Mouse (Mus musculus): ENCODE results near the gene Rhot2. TPM values are rescaled to one million over a fixed set of nuclear protein-coding genes. Genes with fewer than 3 reads are reported as not detected.

The Rhot2 gene
- polyA plus RNA-seq, 1 experiment from 2014 or later: 8.7 TPM

GRCm38 (mm10) chr17:25869498-25869897 lies 24.8 kb upstream of the Rhot2 start:
- no peak overlapping the region for H3K4me3 ChIP-seq (ENCODE audit: low read depth, low read length)
- H3K9me3 ChIP-seq (ENCODE audit: control insufficient read depth, low read length): no peaks in the 10 kb centered on the region
- DNase-seq (ENCODE audit: low spot score, missing footprints) (peak; percentile 78), ATAC-seq (ENCODE audit: low FRiP score) (no peak)
- H3K4me1 ChIP-seq (ENCODE audit: control insufficient read depth, insufficient read depth, low read length): peaks cover 14% of the 10 kb centered on the region
- no peaks in the 10 kb centered on the region for H3K27me3 ChIP-seq (ENCODE audit: control insufficient read depth, insufficient read depth, low read length)
- H3K4me2 ChIP-seq: no peak overlapping the region
- H3K9ac ChIP-seq (ENCODE audit: low read length): no peak overlapping the region
- H3K27ac ChIP-seq (ENCODE audit: low read depth, low read length): no peak overlapping the region
- H3K36me3 ChIP-seq (ENCODE audit: control insufficient read depth, insufficient read depth, low read length): no peaks in the 10 kb centered on the region
- 77% methylated on average over 8 of the region's 8 CpGs for whole genome bisulfite sequencing

- Histone ChIP-seq H3K4me3 (ENCODE audit: low read depth, low read length) (peak within 1 kb of the TSS; percentile 81), H3K36me3 (ENCODE audit: control insufficient read depth, insufficient read depth, low read length) (no peaks in the 10 kb centered on the region), H3K9ac (ENCODE audit: low read length) (peak within 1 kb of the TSS; percentile 64), H3K9me3 (ENCODE audit: control insufficient read depth, low read length) (no peaks in the 10 kb centered on the region), H3K27me3 (ENCODE audit: control insufficient read depth, insufficient read depth, low read length) (no peaks in the 10 kb centered on the region), H3K27ac (ENCODE audit: low read depth, low read length) (no peak within 1 kb of the TSS), H3K4me1 (ENCODE audit: control insufficient read depth, insufficient read depth, low read length) (peaks cover 9% of the 10 kb centered on the region), H3K4me2 (peak within 1 kb of the TSS; percentile 98)
- under 1% methylated on average over 24 of the region's 24 CpGs for WGBS
- peak; percentile 95 for DNase-seq (ENCODE audit: low spot score, missing footprints)
- peak; percentile 84 for ATAC-seq (ENCODE audit: low FRiP score)
These were observed 24.0 kb upstream of the Rhot2 start, which contains the start of gene Mcrip2 for GRCm38 (mm10) chr17:25868601-25869191. Gene Mcrip2 (minus strand): TSS chr17:25868764.

GRCm38 (mm10) chr17:25867836-25868600 lies 23.4 kb upstream of the Rhot2 start:
- Histone ChIP-seq H3K9me3 (ENCODE audit: control insufficient read depth, low read length) (no peaks in the 10 kb centered on the region), H3K4me2 (peak overlapping the region; percentile 98), H3K27ac (ENCODE audit: low read depth, low read length) (no peak overlapping the region), H3K4me1 (ENCODE audit: control insufficient read depth, insufficient read depth, low read length) (peaks cover 9% of the 10 kb centered on the region), H3K27me3 (ENCODE audit: control insufficient read depth, insufficient read depth, low read length) (no peaks in the 10 kb centered on the region), H3K36me3 (ENCODE audit: control insufficient read depth, insufficient read depth, low read length) (no peaks in the 10 kb centered on the region), H3K9ac (ENCODE audit: low read length) (peak overlapping the region; percentile 64), H3K4me3 (ENCODE audit: low read depth, low read length) (peak overlapping the region; percentile 81)
- ATAC-seq (ENCODE audit: low FRiP score) (peak; percentile 66), DNase-seq (ENCODE audit: low spot score, missing footprints) (peak; percentile 91)
- WGBS: 1% methylated on average over 42 of the region's 42 CpGs

- Histone ChIP-seq H3K4me3 (ENCODE audit: low read depth, low read length) (peak overlapping the region; percentile 81; the same call in 1 of the 2 replicates), H3K9ac (ENCODE audit: low read length) (no peak overlapping the region), H3K27me3 (ENCODE audit: control insufficient read depth, insufficient read depth, low read length) (no peaks in the 10 kb centered on the region), H3K4me1 (ENCODE audit: control insufficient read depth, insufficient read depth, low read length) (peaks cover 9% of the 10 kb centered on the region), H3K36me3 (ENCODE audit: control insufficient read depth, insufficient read depth, low read length) (no peaks in the 10 kb centered on the region), H3K4me2 (peak overlapping the region; percentile 98), H3K9me3 (ENCODE audit: control insufficient read depth, low read length) (no peaks in the 10 kb centered on the region), H3K27ac (ENCODE audit: low read depth, low read length) (no peak overlapping the region)
- DNase-seq (ENCODE audit: low spot score, missing footprints): no peak
- ATAC-seq (ENCODE audit: low FRiP score): no peak
- 17% methylated on average over 7 of the region's 7 CpGs for WGBS
These were observed 22.8 kb upstream of the Rhot2 start for GRCm38 (mm10) chr17:25867509-25867835.

GRCm38 (mm10) chr17:25866172-25866571 lies 21.5 kb upstream of the Rhot2 start:
- Histone ChIP-seq H3K36me3 (ENCODE audit: control insufficient read depth, insufficient read depth, low read length) (no peaks in the 10 kb centered on the region), H3K4me3 (ENCODE audit: low read depth, low read length) (no peak overlapping the region), H3K4me1 (ENCODE audit: control insufficient read depth, insufficient read depth, low read length) (peaks cover 15% of the 10 kb centered on the region), H3K9ac (ENCODE audit: low read length) (no peak overlapping the region), H3K9me3 (ENCODE audit: control insufficient read depth, low read length) (no peaks in the 10 kb centered on the region), H3K27me3 (ENCODE audit: control insufficient read depth, insufficient read depth, low read length) (no peaks in the 10 kb centered on the region), H3K27ac (ENCODE audit: low read depth, low read length) (no peak overlapping the region), H3K4me2 (no peak overlapping the region)
- no peak for DNase-seq (ENCODE audit: low spot score, missing footprints)
- no peak for ATAC-seq (ENCODE audit: low FRiP score)
- WGBS: 89% methylated on average over 3 of the region's 3 CpGs

- H3K27me3 ChIP-seq (ENCODE audit: control insufficient read depth, insufficient read depth, low read length): no peaks in the 10 kb centered on the region
- no peak overlapping the region for H3K9ac ChIP-seq (ENCODE audit: low read length)
- no peak for DNase-seq (ENCODE audit: low spot score, missing footprints)
- H3K4me3 ChIP-seq (ENCODE audit: low read depth, low read length): no peak overlapping the region
- no peaks in the 10 kb centered on the region for H3K36me3 ChIP-seq (ENCODE audit: control insufficient read depth, insufficient read depth, low read length)
- H3K4me2 ChIP-seq: no peak overlapping the region
- 95% methylated on average over 11 of the region's 11 CpGs for WGBS
- H3K4me1 ChIP-seq (ENCODE audit: control insufficient read depth, insufficient read depth, low read length): peaks cover 23% of the 10 kb centered on the region
- no peaks in the 10 kb centered on the region for H3K9me3 ChIP-seq (ENCODE audit: control insufficient read depth, low read length)
- no peak overlapping the region for H3K27ac ChIP-seq (ENCODE audit: low read depth, low read length)
- no peak for ATAC-seq (ENCODE audit: low FRiP score)
These were observed 20.6 kb upstream of the Rhot2 start for GRCm38 (mm10) chr17:25865288-25865687.

- no peak for ATAC-seq (ENCODE audit: low FRiP score)
- no peak overlapping the region for H3K4me3 ChIP-seq (ENCODE audit: low read depth, low read length)
- 89% methylated on average over 14 of the region's 14 CpGs for WGBS
These were observed 19.7 kb upstream of the Rhot2 start for GRCm38 (mm10) chr17:25864311-25864710.

GRCm38 (mm10) chr17:25863681-25864080 lies 19.0 kb upstream of the Rhot2 start:
- Histone ChIP-seq H3K36me3 (ENCODE audit: control insufficient read depth, insufficient read depth, low read length) (no peaks in the 10 kb centered on the region), H3K4me1 (ENCODE audit: control insufficient read depth, insufficient read depth, low read length) (peaks cover 22% of the 10 kb centered on the region), H3K27ac (ENCODE audit: low read depth, low read length) (no peak overlapping the region), H3K4me3 (ENCODE audit: low read depth, low read length) (no peak overlapping the region), H3K9me3 (ENCODE audit: control insufficient read depth, low read length) (no peaks in the 10 kb centered on the region), H3K9ac (ENCODE audit: low read length) (no peak overlapping the region), H3K4me2 (no peak overlapping the region), H3K27me3 (ENCODE audit: control insufficient read depth, insufficient read depth, low read length) (no peaks in the 10 kb centered on the region)
- 89% methylated on average over 6 of the region's 6 CpGs for WGBS
- ATAC-seq (ENCODE audit: low FRiP score) (no peak), DNase-seq (ENCODE audit: low spot score, missing footprints) (no peak)

More at GRCm38 (mm10) chr17:25864311-25864710, 19.7 kb upstream of the Rhot2 start:
- Histone ChIP-seq H3K36me3 (ENCODE audit: control insufficient read depth, insufficient read depth, low read length) (no peaks in the 10 kb centered on the region), H3K4me1 (ENCODE audit: control insufficient read depth, insufficient read depth, low read length) (peaks cover 26% of the 10 kb centered on the region), H3K27me3 (ENCODE audit: control insufficient read depth, insufficient read depth, low read length) (no peaks in the 10 kb centered on the region), H3K9me3 (ENCODE audit: control insufficient read depth, low read length) (no peaks in the 10 kb centered on the region), H3K9ac (ENCODE audit: low read length) (no peak overlapping the region), H3K27ac (ENCODE audit: low read depth, low read length) (no peak overlapping the region), H3K4me2 (no peak overlapping the region)
- no peak for DNase-seq (ENCODE audit: low spot score, missing footprints)

All from midbrain, embryonic 11.5 days (tissue).